Mouse (Mus musculus) urinary bladder, postnatal 10 days (tissue): ENCODE data around the gene Tnfrsf18.
A peak's percentile ranks its signal among the peaks of the same experiment; 100 is the strongest.

Experiments
- DNase-seq: peaks from one replicate; pipeline ENCODE4 v3.0.0; 2022; ENCODE audit warnings: low spot score

The Tnfrsf18 gene

DNA sequence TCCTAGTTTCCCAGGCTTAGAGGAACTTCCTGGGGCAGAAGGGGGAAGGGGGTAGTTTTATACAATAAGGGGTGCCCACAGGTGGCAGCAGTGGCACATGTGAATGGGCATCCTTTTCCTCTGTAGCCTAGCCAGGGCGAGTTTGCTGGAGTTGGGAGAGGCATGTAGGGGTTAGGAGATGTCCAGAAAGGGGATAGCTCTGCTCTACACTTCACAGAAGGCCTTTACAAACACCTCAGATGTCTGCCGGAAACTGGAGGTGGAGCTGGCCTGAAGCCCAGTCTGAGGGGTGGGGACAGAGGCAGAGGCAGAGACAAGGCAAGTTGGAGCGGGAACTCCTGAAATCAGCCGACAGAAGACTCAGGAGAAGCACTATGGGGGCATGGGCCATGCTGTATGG, at the start of gene Tnfrsf18:
TSS of gene Tnfrsf18 (plus strand) at position 152 of the 400 bp plus-strand sequence.
- no peak for DNase-seq

DNA sequence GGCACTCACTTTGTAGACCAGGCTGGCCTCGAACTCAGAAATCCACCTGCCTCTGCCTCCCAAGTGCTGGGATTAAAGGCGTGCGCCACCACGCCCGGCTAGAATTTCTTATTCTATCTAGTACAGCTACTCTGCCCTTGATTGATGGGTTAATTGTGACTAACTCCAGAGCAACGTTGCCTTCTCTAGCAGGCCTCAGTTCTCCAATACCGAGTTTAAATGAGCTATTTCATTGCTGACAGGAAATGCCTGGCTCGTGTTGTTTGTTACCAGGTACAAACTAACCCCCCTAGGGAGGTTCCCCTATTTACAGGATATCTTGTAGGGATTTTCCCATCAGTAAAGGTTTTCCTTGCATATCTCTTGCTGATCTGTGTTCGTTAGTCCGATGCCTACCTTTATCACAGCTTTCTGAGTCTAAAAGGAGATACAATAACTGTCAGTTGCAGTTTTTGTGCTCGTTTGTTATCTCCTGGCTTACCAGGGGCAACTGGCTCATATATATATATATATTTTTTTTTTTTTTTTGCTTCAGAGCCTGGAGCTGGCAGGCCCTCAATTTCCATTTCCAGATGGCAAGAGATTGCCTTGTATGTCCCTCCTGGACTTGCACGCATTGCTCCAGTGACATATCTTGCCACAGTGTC, 44.4 kb upstream of the Tnfrsf18 start:
- DNase-seq = no peak

DNA sequence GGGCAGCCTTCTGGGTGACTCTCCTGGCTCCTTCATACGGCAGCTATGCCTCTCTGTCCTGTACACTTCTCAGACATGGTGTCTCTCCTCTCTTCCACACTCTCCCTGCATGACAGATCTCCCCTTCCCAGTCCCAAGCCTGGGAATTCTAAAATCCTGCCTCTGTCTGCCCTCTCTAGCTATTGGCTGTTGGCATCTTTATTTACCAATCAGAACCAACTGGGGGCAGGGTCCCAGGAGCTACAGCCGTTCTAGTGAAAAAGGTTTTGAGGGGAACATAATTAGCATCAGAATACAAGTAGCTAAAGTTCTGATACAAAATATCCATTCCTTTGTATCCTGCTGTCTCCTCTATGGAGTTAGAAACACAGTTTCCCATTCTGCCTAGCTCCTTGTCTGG, 42.2 kb upstream of the Tnfrsf18 start:
- no peak for DNase-seq

DNA sequence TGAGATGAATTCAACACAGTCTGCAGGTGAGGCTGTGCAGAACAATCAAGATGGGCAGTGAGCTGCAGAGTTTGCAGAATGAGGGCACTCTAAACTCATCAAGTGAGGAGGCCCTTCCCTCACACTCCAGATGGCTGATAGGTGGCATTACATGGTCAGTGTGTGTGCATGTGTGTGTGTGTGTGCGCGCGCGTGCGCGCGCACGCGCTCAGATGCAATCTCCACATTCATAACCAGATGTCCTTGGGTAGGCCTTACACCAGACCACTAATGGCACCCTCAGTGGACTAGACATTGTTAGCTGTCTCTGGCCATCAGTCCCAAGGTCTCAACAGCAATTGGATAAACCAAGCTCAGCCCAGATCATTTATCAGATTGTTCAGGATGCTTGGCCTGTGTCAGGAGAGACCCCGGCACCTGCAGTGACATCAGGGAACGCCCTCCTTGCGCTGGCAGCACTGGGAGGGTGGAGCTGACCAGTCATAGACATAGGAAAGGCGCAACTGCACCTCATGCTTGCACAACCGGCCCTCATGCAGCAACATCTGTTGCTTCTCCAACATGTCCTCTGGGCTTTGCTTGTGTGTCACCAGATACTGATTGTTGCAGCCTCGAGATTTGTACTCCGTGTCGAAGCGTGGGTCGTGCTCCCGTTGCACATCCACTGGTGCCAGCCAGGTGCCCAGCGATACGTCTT, 34.6 kb upstream of the Tnfrsf18 start:
- DNase-seq = no peak

- no peak for DNase-seq
Measured at GRCm38 (mm10) chr4:155991908-155992230, 34.1 kb upstream of the Tnfrsf18 start.

DNA sequence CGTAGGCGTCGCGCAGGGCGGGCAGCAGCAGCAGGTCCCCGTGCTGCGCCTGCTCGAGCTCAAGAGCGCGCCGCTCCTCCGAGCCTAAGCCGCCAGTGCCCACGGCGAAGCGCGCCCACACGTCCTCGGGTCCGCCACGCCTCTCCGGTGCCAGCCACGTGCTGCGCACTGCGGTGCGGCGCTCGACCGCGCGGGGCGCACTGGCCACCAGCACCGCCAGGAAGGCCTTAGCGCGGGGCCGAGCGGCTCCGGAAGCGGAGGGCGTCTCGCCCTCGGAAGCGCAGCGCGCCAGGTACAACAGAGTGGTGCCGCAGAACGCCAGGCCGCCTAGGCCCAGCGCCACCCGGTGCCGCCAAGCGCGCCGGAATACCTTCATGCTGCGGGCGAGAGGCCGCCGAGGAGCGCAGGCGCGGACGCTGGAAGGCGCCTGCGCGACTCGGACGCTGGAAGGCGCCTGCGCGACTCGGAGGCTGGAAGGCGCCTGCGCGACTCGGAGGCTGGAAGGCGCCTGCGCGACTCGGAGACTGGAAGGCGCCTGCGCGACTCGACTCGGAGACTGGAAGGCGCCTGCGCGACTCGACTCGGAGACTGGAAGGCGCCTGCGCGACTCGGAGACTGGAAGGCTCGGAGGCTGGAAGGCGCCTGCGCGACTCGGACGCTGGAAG, 33.6 kb upstream of the Tnfrsf18 start, which contains the start of the genes B3galt6 and Sdf4:
TSS of gene B3galt6 (minus strand) at position 409 of the 665 bp plus-strand sequence.
TSS of gene Sdf4 (plus strand) at position 632 of the 665 bp plus-strand sequence.
- DNase-seq = peak; percentile 27

DNA sequence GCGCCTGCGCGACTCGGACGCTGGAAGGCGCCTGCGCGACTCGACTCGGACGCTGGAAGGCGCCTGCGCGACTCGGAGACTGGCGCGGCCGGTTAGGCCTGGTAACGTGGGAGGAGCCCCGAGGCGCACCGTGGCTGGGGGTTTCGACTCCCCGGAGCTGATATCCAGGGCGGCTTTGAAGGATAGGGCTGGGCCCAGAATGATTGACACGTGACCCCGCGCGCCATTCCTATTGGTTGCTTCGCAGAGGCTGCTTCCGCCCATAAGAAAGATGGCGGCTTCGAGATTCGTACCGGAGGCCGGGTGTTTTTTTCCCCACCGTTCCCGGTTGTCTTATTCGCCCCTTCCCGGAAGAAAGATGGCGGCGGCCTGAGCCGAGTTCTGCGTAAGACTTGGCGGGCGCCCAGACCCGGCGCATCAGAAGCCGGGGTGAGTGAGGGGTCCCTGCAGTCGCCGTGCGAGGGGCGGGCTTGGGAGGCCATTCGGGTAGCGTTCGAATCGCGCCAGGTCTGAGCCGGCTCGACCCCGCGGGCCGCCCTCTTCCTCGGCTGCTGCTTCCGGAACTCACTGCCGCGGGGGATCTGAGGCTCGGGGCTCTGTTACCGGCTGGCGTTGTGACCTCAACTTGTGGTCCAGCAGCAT, 32.9 kb upstream of the Tnfrsf18 start:
- DNase-seq = peak; percentile 80

DNA sequence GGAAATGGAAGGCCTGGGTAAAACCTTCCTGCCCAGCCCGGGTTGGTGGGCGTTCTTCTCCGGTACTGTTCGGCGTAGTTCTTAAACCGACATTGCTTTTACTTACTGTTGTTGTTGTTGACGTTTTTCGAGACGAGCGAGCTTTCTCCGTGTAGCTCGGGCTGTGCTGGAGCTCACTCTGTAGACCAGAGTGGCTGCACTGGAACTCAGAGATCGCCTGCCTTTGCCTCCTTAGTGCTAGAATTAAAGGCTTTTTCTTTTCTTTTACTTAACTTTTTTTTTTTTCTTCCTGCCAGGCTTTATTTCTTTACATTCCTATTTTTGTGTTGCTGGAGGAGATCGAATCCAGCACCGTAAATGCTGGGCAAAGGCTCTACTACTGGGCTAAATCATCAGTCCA, 32.4 kb upstream of the Tnfrsf18 start:
- no peak for DNase-seq

- no peak for DNase-seq
Measured at GRCm38 (mm10) chr4:156004109-156004508, 21.9 kb upstream of the Tnfrsf18 start.

- DNase-seq = no peak
Measured at GRCm38 (mm10) chr4:156008369-156008768, 17.6 kb upstream of the Tnfrsf18 start.

DNA sequence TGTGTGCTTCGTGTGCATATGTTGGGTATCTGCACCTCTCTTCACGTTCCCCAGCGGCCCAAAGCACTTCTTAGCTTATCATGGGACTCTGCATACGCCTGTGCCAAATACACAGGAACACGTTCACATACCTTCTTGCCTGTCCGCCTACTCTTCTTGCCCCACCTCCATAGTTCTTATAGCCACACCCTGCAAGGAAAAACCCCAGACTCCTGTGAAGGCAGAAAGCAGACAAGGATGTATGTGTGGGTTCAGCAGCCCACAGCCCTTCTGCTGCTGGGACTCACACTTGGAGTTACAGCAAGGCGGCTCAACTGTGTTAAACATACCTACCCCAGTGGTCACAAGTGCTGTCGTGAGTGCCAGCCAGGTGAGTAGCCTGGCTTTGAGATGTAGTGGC, 12.3 kb upstream of the Tnfrsf18 start, which contains the start of gene Tnfrsf4:
TSS of gene Tnfrsf4 (plus strand) at position 207 of the 400 bp plus-strand sequence.
- no peak for DNase-seq

- no peak for DNase-seq
Measured at GRCm38 (mm10) chr4:156014436-156014835, 11.5 kb upstream of the Tnfrsf18 start.

GRCm38 (mm10) chr4:156019771-156020170, 6.2 kb upstream of the Tnfrsf18 start:
- DNase-seq = no peak

DNA sequence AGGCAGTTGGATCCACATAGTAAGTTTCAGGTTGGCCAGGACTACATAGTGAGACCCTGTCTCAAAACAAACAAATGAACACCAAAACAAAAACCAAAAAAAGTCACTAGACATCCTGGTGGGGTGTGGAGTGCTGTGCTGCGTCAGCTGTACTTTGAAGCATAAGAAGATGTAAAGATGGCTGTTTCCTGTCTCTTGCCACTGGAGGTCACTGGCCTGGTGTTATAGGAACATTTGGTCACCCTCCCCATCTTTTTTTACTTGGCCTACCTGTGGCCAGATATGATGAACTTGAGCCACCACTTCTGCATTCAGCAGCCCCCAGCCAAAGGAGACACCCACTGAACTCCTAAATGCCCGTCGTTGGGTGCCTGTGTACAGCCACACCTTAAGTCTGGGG, 4.6 kb upstream of the Tnfrsf18 start:
- DNase-seq = no peak

GRCm38 (mm10) chr4:156021942-156022419, 4.0 kb upstream of the Tnfrsf18 start:
- no peak for DNase-seq

DNA sequence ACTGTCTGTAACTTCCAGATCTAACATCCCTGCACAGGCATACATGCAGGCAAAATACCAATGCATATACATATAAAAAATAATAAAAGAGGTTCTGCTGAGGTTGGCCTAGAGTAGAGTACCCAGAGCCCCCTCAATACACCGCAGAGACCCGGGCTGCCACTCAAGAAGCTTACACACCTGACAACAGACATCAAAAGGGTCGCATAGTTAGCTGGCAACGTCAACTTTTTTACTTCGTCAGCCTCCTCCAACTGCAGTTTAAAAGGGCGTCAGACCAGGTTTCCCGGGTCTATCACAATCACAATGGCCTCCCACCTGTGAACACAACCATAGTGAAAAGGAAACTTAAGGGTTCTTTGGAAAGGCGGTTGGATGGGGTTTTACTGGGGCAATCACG, 2.4 kb upstream of the Tnfrsf18 start:
- DNase-seq = no peak

DNA sequence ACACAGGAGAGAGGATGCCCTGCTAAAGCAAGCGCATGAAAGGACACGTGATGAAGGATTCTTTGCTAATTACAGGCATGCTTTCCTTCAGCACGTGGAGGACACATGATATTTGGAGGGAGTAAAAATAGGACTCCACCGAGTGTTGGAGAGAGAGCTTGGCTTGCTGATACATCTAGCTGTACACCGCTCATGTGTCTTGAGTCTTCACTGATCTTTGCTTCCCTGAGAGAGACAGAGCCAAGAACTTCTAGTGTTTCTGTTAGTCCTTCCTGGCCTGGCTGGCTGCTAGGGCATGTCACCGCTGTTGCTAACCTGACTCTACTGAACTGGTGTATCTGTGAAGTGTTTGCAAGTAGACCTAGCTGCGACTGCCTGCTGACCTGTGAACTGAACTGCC, 1.8 kb upstream of the Tnfrsf18 start:
- DNase-seq = no peak

GRCm38 (mm10) chr4:156028580-156028979, 2.6 kb downstream of the Tnfrsf18 start:
- no peak for DNase-seq

DNA sequence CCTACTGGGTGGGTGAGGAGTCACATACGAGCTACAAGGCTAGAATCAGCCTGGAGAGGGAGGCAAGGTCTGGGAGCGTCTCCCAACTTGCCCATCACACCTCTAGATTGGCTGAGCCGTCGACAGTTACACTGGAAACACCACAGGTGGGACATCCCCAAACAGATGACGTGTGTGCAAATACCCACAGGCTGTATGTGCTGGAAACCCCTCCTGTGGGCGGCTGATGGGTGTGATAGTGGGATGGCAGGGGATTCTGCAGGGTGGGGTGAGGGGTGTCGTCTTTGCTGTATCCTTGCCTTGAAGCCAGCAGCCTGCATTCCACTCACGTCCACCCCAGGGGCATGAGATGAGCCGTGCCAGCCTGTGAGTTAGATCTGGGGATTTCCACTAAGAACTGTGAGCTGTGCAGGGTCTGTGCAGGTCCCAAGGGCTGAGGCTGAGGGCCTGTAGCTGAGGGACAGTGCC, 4.7 kb downstream of the Tnfrsf18 start:
- no peak for DNase-seq

- DNase-seq = no peak
Measured at GRCm38 (mm10) chr4:156031255-156031592, 5.3 kb downstream of the Tnfrsf18 start.

DNA sequence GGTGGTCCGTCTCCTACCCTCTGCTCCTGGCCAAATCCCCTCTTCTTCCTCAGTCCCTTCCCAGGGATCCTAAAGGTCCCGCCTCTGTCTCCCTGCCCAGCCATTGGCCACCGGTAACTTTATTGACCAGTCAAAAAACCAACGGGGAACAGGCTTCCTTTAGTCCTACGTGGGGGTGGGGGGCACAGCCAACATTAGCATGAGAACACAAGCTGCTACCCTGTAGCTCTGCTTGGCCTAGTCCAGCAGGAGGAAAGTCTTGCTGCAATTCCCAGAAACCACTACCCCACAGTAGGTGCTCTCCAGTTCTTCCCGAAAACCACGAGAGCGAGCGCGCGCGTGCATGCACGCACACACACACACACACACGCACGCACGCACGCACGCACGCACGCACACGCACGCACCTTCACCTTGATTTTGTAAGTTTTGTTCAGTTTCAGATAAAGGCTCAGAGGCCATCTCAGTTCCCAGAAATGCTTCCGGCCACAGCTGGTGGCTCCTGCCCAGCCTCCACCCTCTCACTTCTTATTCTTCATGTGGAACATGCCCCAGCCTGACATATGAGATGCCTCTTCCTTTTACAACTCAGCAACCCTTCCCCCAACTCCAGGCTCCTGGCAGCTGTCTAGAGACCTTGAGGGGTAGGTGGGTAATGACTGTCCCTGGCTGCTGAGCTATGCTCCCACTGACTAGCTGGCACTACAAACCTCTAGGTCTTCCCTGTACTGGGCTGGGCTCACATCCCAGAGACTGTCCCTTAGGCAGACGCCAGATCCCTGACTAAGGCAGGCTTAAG, 5.8 kb downstream of the Tnfrsf18 start:
- peak; percentile 9 for DNase-seq

DNA sequence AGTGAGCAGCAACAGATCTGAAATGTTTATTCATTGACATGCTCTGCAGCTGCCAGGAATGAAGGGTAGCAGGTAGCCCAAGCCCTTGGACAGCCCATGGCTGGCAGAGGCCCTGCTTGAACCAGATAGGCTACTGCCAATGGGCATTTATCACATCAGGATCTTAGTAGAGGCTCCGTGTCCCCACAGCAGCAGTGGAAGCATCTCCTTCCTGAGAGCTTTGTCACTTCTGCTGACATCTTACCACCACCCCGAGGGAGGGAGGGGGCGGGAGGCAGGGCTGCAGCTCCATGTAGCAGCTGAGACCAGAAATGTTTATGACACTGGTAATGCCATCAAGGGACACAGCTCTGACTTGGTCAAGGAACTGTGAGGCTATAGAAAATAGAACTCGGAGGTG, 6.9 kb downstream of the Tnfrsf18 start:
- DNase-seq = peak; percentile 6
